Mouse (Mus musculus): ENCODE results near the gene Snx33.

The Snx33 gene

DNA sequence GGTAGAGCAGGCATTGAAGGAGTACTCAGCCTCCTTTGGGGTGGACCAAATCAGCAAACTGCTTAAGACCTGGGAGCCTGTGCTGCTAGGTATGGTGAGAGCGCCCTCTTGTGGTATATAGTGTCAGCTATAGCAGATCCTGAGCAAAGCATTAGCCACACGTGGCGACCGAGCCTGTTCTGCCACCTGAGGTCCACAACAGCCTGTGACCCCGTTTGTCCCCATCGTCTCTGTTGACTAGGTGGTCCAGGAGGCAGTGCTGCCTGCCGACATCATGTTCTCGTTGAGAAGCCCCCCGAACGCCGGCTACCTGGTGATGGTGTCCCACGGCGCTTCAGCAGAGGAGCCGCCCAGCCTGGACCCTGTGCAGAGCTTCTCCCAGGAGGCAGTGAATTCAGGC lies 38.4 kb downstream of the Snx33 start:
- peak; percentile 60 for DNase-seq

DNA sequence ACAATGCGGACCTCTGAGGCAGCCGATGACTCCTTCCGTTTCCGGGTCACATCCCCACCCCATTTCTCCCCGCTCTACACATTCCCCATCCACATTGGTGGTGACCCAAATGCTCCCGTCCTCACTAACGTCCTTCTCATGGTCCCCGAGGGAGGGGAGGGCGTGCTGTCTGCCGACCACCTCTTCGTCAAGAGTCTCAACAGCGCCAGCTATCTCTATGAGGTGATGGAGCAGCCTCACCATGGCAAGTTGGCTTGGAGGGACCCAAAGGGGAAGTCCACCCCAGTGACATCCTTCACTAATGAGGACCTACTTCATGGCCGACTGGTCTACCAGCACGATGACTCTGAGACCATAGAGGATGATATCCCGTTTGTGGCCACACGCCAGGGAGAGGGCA lies 40.6 kb downstream of the Snx33 start:
- DNase-seq, result no peak

DNA sequence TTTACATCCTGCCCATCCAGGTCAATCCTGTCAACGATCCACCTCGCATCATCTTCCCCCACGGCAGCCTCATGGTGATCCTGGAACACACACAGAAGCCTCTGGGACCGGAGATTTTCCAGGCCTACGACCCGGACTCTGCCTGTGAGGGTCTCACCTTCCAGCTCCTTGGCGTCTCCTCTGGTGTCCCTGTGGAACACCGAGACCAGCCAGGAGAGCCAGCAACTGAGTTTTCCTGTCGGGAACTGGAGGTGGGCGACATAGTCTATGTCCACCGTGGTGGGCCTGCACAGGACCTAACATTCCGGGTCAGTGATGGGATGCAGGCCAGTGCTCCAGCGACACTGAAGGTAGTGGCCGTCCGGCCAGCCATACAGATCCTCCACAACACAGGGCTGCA lies 41.6 kb downstream of the Snx33 start:
- no peak for DNase-seq

DNA sequence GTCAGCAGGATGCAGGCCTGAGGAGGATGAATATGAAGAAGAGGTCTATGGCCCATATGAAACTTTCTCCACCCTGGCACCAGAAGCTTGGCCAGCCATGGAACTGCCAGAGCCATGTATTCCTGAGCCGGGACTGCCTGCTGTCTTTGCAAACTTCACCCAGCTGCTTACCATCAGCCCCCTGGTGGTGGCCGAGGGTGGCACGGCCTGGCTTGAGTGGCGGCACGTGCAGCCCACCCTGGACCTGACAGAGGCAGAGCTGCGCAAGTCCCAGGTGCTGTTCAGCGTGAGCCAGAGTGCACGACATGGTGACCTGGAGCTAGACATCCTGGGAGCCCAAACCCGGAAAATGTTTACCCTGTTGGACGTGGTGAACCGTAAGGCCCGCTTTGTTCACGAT lies 42.1 kb downstream of the Snx33 start:
- no peak for DNase-seq

DNA sequence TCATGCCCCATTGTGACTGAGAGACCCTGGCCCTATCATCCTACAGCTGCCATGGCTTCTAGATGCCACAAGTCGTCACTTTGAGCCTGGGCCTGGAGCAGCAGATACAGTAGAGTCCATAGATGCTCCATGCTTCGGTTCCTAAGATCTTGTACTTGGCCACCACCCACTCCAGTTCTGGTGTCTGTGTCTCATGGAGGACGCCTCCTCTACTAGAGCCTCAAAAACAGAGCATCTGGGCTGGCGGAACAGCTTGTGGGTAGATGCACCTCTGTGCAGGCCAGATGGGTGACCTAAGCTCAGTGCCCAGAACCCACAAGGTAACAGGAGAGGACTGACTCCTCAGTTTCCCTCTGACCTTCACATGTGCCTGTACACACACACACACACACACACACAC lies 43.8 kb downstream of the Snx33 start:
- DNase-seq, result no peak

DNA sequence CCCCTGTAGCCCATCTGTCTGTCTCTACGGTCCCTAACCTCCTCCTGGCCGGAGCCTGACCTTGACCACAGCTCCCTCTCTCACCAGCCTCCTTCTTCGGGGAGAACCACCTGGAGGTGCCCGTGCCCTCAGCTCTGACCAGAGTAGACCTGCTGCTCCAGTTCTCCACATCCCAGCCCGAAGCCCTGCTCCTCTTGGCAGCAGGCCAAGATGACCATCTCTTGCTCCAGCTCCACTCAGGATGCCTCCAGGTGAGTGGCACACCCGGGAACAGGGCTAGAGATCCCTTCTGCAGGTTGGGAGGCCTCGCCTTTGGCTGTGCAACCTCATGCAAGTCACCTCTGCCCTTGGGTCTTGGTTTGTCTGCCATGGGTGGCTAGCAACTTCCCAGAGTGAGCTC lies 44.7 kb downstream of the Snx33 start:
- DNase-seq, result no peak

DNA sequence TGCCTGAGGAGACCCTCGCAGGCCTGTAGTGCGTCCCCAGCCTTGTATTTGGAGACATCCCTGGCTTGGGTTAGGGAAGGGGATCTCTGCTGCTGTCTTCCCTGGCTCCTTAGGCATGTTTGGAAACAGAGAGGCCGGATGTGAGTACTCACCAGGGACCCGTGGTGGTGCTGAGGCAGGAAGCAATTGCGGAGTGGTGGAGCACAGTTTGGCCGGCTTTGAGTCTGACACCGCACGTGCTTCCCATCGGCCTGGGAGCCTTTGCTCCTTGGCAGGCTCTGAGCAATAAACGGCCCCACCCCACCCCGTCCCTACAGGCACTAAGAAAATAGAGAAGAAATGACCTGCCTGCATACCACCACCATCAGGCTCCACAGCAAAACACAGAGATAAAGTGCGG lies 45.4 kb downstream of the Snx33 start:
- no peak for DNase-seq

DNA sequence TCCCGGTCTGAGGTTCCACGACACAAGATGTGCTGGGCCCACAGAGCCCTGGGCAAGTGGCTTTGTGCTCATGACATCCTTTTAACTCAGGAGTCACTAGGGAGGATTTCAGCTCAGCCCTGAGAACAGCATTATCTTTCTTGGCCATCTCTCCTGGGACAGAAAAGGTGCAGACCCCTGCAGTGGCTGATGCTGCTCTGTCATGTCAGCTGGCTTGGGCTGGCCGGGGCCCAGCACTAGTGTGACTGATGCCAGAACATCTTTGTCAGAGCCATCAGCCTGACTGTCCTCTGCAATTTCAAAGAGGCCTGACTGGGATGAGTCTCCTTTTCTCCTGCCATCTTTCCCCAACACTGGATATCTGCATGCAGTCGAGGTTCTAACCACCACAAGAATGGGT lies 45.9 kb downstream of the Snx33 start:
- no peak for DNase-seq

DNA sequence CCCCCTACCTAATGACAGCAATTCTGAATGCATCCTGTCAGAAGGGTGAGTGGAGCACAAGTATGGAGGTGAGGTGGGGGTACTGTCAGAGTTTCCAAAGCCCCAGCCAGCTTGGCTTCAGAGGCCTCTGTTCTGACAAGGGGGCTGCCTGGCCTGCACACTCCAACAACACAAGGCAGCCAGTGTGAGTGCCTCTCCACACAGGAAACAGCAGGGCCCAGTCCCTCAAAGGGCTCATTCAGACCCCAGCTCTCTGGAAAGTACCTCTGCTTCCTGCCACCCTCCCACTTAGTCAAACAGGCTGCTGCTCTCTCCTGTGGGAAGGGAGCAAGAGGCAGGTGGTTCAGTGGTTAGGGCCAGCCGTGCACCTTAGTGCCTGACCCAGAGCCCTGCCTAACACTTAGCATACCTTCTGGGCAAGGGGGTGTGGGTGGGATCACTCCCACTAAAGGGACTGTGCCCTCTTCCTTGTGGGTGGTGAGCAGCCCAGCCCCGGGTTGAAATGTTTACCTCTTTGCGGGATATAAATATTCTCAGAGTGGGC lies 46.6 kb downstream of the Snx33 start:
- no peak for DNase-seq

DNA sequence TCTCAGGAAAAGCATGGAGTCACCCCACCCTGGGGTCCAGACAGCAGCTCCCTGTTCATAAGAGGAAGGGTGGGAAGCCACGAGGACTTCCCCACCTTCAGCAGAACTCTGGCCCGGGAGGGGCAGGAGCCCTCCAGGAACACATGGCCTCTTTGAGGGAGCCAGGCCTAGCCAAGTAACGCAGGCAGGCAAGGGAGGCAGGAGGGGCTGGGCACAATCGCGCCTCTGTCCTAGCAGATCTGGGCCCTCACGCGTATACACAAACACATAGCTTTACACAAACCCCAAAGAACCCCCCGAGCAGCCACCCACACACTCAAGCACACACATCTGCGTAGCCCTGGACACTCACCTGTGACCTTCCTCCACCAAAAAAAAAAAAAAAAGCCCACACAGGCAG lies 47.4 kb downstream of the Snx33 start:
- no peak for DNase-seq

DNA sequence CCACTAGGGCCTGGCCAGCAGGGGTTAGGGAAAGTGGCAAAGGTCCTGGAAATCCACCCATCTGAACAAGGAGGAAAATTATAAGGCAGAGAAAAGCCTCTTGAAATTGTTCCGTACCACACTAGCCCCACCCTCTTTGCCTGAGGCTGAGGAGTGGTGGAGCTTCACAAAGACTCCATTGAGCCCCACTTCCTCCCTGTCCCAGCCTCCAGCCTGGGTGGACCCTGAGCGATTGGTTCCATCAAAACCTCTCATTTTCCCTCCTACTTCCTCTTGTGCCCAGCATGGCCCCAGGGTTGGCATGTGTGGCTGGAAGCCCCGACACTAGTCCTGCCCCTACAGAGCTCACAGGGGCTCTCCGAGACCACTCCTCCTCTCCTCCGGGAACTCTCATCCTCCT lies 50.9 kb downstream of the Snx33 start:
- no peak for DNase-seq

DNA sequence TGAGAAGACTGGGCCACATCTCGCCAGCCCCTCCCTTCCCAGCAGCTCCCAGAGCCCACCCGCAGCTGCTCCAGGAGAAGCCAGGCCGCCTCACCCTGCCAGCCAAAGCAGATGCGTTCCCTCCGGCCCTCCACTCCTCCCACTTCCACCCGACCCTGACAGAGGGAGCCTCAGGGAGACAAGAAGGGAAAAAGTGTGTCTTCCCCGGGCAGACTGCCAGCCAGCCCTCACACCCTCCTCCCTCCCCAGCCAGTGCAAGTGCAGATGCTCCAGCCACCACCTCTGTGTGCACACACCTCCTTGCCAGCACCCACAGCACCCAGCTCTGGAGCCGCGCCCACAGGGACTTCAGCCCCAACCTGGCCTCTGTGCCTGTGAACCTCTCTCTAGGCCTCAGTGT lies 51.4 kb downstream of the Snx33 start:
- peak; percentile 63 for DNase-seq

DNA sequence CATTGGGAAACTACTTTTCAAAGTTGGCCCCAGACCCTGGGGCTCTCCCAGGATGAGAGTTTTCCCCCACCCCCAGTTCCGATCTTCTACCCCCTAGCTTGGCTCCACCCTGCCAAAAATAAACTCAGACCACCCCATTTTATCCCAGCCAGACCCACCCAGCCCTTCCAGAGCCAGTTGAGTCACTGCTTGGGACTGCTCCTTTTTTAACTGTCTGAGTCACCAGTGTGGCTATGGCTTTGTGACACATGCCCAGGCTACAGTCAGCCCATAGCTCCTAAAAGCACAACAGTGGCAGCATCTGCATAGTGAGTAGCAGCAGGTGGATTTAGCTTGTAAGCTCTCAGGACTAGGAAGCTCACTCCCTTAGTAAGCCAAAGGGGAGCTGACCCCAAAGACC lies 55.1 kb downstream of the Snx33 start:
- DNase-seq, result no peak

DNA sequence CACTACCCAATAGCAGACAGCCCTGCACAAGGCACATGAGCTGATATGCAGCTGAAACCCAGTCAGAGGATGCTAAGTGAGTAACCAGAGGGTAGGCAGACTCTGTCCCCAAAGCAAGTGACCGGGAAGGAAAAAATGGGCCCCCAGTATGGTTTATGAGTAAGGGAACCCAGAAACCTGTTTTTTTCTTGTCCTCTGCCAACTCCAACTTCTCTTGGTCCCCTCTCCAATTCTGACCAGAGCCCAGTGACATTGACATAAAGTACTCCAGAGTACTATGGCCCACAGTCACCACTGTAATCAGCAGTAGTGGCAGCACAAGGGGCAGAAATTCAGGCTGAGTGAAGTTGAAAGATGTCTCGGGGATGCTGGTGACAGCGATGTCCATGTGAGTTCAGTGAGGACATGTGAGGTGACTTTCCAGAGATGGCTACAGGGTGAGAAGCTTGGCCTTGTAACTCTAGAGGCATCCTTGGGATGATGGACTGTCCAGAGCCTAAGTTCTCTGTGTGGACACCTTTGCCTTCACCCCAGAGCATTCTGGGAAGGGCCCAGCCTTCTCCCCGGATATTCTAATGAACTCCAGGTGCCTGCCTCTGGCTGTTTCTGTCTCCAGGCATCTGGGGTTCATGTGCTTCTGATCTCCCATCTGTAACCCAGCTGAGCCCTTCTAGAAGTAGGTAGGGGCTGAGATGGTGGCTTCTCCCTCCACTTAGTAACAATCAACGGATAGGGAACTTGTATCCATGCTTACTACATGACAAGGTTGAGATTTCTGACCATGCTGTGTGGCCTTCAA lies 55.9 kb downstream of the Snx33 start:
- DNase-seq, result no peak

DNA sequence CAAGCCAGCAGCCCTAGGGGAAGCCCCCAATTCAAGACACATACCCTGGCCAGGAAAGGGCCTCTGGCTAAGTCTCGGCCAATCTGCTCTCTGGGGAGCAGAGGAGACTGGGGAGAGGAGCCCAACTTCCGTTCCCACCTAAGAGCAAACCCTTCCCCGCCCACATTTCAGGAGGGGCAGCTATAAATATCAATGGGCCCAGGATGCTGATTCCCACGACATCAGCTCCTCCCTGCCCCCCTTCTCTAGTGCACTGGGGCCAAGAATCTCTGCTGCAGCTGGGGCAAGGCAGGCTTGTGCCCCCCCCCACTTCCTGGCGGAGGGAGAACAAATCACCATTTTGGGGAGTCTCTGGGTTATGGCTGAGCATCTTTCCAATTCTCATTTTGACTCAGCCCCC lies 57.0 kb downstream of the Snx33 start:
- DNase-seq, result no peak

DNA sequence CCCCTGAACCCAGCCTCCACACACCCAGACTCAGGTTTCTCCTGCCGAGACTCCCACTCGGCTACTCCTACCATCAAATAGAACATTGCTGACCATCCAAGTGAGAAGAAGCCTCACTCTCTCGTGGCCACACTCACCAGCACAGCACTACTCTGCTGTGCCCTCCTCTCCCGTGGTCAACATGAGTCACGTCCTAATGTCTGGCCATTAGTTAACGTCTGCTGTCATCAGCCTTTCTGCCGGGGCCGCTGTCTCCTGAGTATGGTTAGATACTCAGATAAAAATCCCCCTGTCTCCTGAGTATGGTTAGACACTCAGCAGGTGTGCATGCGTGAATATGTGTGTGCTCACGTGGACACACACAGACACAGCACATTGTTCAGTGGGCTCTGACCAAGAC lies 57.4 kb downstream of the Snx33 start:
- no peak for DNase-seq

DNA sequence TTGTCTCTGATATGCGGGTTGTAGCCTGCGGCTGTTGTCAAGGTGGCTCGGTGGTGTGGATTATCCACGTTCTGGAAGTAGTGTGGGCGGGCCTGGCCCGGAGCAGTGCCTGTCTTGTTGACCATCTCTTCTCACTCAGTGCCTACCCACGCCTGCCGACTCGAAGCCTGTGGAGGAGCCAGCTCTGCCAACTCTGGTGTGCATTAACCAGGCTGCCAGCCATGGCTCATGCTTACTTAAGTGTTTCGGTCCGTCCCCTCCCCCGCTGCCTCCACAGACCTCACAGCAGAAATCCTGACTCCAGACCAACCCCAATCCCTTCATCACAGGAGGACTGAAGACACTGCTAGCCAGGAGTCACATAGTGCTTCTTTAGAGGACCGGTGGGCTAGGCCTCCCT lies 58.6 kb downstream of the Snx33 start:
- DNase-seq, result peak; percentile 93

DNA sequence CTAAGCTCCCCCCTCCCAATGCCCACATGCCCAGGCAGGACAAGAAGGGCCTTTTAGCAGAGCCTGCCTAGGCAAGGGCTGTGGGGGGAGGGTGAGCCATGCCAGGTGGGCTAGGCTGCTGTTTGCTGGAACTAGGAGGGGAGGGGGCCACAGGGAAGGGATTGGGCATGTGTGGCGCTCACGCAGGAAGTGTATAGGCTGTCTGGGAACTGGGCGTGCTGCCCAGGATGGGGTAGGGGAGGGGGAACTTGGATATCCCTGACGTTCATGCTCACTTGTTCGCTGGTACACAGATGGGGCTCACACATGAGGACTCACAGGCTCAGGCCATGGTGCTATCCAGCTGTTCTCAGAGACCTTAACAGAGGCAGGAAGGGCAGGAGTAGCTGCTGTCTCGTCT lies 59.9 kb downstream of the Snx33 start:
- DNase-seq, result no peak

Data from kidney, adult 11 months (tissue).